Mouse (Mus musculus): ENCODE results near the gene C2cd4a.

DNA sequence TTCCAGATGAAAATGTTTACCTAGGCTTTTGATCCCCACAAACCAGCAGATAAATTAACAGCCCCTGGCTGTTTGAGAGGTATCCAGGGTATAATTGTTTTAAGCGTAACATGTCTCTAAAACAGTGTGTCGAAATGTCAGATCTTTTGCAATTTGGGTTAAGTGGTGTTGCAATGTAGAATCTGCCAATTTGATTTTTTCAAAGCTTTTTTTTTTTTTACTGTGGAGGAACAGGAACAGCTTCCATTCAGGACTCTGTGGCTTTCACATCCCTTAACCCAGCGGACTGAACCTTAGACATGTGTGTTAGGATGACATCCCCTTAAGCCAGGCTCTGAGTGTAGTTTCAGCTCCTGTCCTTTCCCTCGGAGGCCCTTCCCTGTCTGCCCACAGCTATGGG, 12.9 kb upstream of the C2cd4a start:
- TF ChIP-seq CTCF (IDR thresholded peaks at IDR 0.05; ENCODE audit: low read depth, low read length), result no peak
- no peak for TF ChIP-seq TAL1 (conservative IDR thresholded peaks at IDR 0.05; ENCODE audit: low read depth, low read length)
- no peak for TF ChIP-seq GATA1 (IDR thresholded peaks at IDR 0.05; ENCODE audit: borderline replicate concordance, low read length)
